Mouse (Mus musculus) limb, embryonic 12.5 days (tissue): ENCODE measurements around the gene Rtcb. TPM values are rescaled to one million over a fixed set of nuclear protein-coding genes. Genes with fewer than 3 reads are reported as not detected.

ENCODE experiments used
- ATAC-seq: fragments of 200-750 bp; cut with Nextera tagmentation; 2 replicates; pipeline ENCODE4 v1.8.0; 2017; ENCODE audit warnings: low read depth, moderate TSS enrichment; ENCODE audit not compliant: insufficient number of reproducible peaks, insufficient read depth, low FRiP score, low TSS enrichment
- H3K27ac ChIP-seq: fragments of 300-500 bp; sonication (generic); 2 replicates; pipeline ENCODE4 v1.5.1; 2016; ENCODE audit warnings: mild to moderate bottlenecking, moderate library complexity
- H3K27me3 ChIP-seq: fragments of 300-500 bp; sonication (generic); 2 replicates; pipeline ENCODE4 v1.6.1; 2016; ENCODE audit warnings: mild to moderate bottlenecking, moderate library complexity
- H3K36me3 ChIP-seq: fragments of 300-500 bp; sonication (generic); 2 replicates; pipeline ENCODE4 v1.6.1; 2016; ENCODE audit warnings: mild to moderate bottlenecking, moderate library complexity
- H3K4me1 ChIP-seq: fragments of 300-500 bp; sonication (generic); replicated peaks from 2 replicates; pipeline ENCODE4 v1.6.1; 2016
- H3K4me2 ChIP-seq: fragments of 300-500 bp; sonication (generic); 2 replicates; pipeline ENCODE4 v1.6.1; 2016; ENCODE audit warnings: mild to moderate bottlenecking, moderate library complexity
- H3K4me3 ChIP-seq: fragments of 300-500 bp; sonication (generic); replicated peaks from 2 replicates; pipeline ENCODE4 v1.5.1; 2016; ENCODE audit warnings: mild to moderate bottlenecking
- H3K9ac ChIP-seq: fragments of 300-500 bp; sonication (generic); replicated peaks from 2 replicates; pipeline ENCODE4 v1.6.1; 2016; ENCODE audit warnings: mild to moderate bottlenecking, moderate library complexity
- H3K9me3 ChIP-seq: fragments of 300-500 bp; sonication (generic); 2 replicates; pipeline ENCODE4 v1.6.1; 2016; ENCODE audit warnings: mild to moderate bottlenecking, moderate library complexity
- WGBS: fragments of 180-500 bp; shearing (Covaris S2); methylation state at CpG from one replicate; pipeline ENCODE4 v1.1.7; 2016; 5-methylcytosine and 5-hydroxymethylcytosine counted together
- polyA plus RNA-seq: library from polyadenylated mRNA; unstranded; fragments of >200 nt; fragmentation: Nextera tagmentation; extraction: Ambion mirVana; gene quantifications from 2 replicates; pipeline ENCODE4 v1.2.1, GENCODE M21; 2016

Gene Rtcb
- polyA plus RNA-seq: 210 and 217 TPM in 2 replicates

- ATAC-seq: peak; percentile 85
- Histone ChIP-seq H3K4me2 (peak within 1 kb of the TSS; percentile 66), H3K27ac (peak within 1 kb of the TSS; percentile 76), H3K9ac (peak within 1 kb of the TSS; percentile 95), H3K27me3 (peaks cover 5% of the 10 kb centered on the region; the same call in 1 of the 2 replicates), H3K4me3 (peak within 1 kb of the TSS; percentile 95), H3K36me3 (peaks cover 29% of the 10 kb centered on the region), H3K4me1 (no peaks in the 10 kb centered on the region; the same call in 1 of the 2 replicates), H3K9me3 (no peaks in the 10 kb centered on the region)
- WGBS: under 1% methylated on average over 38 of the region's 38 CpGs
Observed at GRCm38 (mm10) chr10:85957464-85957950, at the start of gene Rtcb. Gene Rtcb (minus strand): TSS chr10:85957823.

GRCm38 (mm10) chr10:86006455-86006854, 48.8 kb upstream of the Rtcb start:
- WGBS: 87% methylated on average over 5 of the region's 5 CpGs
- Histone ChIP-seq H3K27me3 (no peaks in the 10 kb centered on the region), H3K9ac (no peak overlapping the region), H3K9me3 (no peaks in the 10 kb centered on the region), H3K4me1 (no peaks in the 10 kb centered on the region), H3K4me2 (no peak overlapping the region), H3K27ac (no peak overlapping the region), H3K4me3 (no peak overlapping the region), H3K36me3 (no peaks in the 10 kb centered on the region)
- no peak for ATAC-seq

GRCm38 (mm10) chr10:86000447-86000846, 42.8 kb upstream of the Rtcb start:
- H3K4me3 ChIP-seq: no peak overlapping the region
- H3K4me1 ChIP-seq: no peaks in the 10 kb centered on the region
- H3K4me2 ChIP-seq: no peak overlapping the region
- 0 out of 2 replicates have a peak, but pooled peaks cover 5% of the 10 kb centered on the region for H3K9me3 ChIP-seq
- no peak overlapping the region for H3K9ac ChIP-seq
- H3K27me3 ChIP-seq: no peaks in the 10 kb centered on the region
- H3K36me3 ChIP-seq: no peaks in the 10 kb centered on the region
- no peak for ATAC-seq
- no peak overlapping the region for H3K27ac ChIP-seq
- WGBS: 93% methylated on average over 4 of the region's 4 CpGs

- ATAC-seq: no peak
- H3K9ac ChIP-seq: no peak overlapping the region
- no peak overlapping the region for H3K4me3 ChIP-seq
- no peaks in the 10 kb centered on the region for H3K27me3 ChIP-seq
- H3K27ac ChIP-seq: no peak overlapping the region
- 75% methylated on average over 5 of the region's 5 CpGs for WGBS
- no peaks in the 10 kb centered on the region; the same call in 1 of the 2 replicates for H3K4me1 ChIP-seq
- no peaks in the 10 kb centered on the region for H3K36me3 ChIP-seq
- H3K4me2 ChIP-seq: no peak overlapping the region
- H3K9me3 ChIP-seq: 0 out of 2 replicates have a peak, but pooled peaks cover 5% of the 10 kb centered on the region
Observed at GRCm38 (mm10) chr10:85994543-85995104, 37.0 kb upstream of the Rtcb start.

- no peaks in the 10 kb centered on the region; the same call in 1 of the 2 replicates for H3K4me1 ChIP-seq
- no peak for ATAC-seq
- 0 out of 2 replicates have a peak, but pooled peaks cover 5% of the 10 kb centered on the region for H3K9me3 ChIP-seq
- H3K27ac ChIP-seq: no peak overlapping the region
- no peaks in the 10 kb centered on the region for H3K36me3 ChIP-seq
- no peak overlapping the region for H3K4me2 ChIP-seq
- H3K9ac ChIP-seq: no peak overlapping the region
- WGBS: 83% methylated on average over 9 of the region's 9 CpGs
- no peaks in the 10 kb centered on the region for H3K27me3 ChIP-seq
- no peak overlapping the region for H3K4me3 ChIP-seq
Observed at GRCm38 (mm10) chr10:85993836-85994235, 36.2 kb upstream of the Rtcb start.

- Histone ChIP-seq H3K27me3 (no peaks in the 10 kb centered on the region), H3K4me2 (no peak overlapping the region), H3K27ac (no peak overlapping the region), H3K9me3 (no peaks in the 10 kb centered on the region), H3K36me3 (no peaks in the 10 kb centered on the region), H3K4me3 (no peak overlapping the region), H3K9ac (no peak overlapping the region), H3K4me1 (no peaks in the 10 kb centered on the region; the same call in 1 of the 2 replicates)
- ATAC-seq: no peak
- 90% methylated on average over 4 of the region's 4 CpGs for WGBS
Observed at GRCm38 (mm10) chr10:85992412-85992811, 34.8 kb upstream of the Rtcb start.

- WGBS: 77% methylated on average over 6 of the region's 6 CpGs
- Histone ChIP-seq H3K4me1 (no peaks in the 10 kb centered on the region; the same call in 1 of the 2 replicates), H3K9me3 (no peaks in the 10 kb centered on the region), H3K27ac (no peak overlapping the region), H3K4me3 (no peak overlapping the region), H3K4me2 (no peak overlapping the region), H3K9ac (no peak overlapping the region), H3K27me3 (no peaks in the 10 kb centered on the region), H3K36me3 (no peaks in the 10 kb centered on the region)
- ATAC-seq: no peak
Observed at GRCm38 (mm10) chr10:85989412-85990115, 31.9 kb upstream of the Rtcb start.

GRCm38 (mm10) chr10:85972915-85973314, 15.3 kb upstream of the Rtcb start:
- Histone ChIP-seq H3K4me3 (no peak overlapping the region), H3K4me1 (no peaks in the 10 kb centered on the region), H3K27me3 (0 out of 2 replicates have a peak, but pooled peaks cover under 1% of the 10 kb centered on the region), H3K9ac (no peak overlapping the region), H3K27ac (no peak overlapping the region), H3K4me2 (no peak overlapping the region), H3K36me3 (no peaks in the 10 kb centered on the region), H3K9me3 (peaks cover 4% of the 10 kb centered on the region; the same call in 1 of the 2 replicates)
- 89% methylated on average over 4 of the region's 4 CpGs for WGBS
- ATAC-seq: no peak

- Histone ChIP-seq H3K9ac (no peak overlapping the region), H3K27me3 (peaks cover 4% of the 10 kb centered on the region; the same call in 1 of the 2 replicates), H3K27ac (no peak overlapping the region), H3K4me2 (no peak overlapping the region), H3K4me1 (no peaks in the 10 kb centered on the region), H3K9me3 (peaks cover 4% of the 10 kb centered on the region; the same call in 1 of the 2 replicates), H3K4me3 (no peak overlapping the region), H3K36me3 (no peaks in the 10 kb centered on the region)
- WGBS: 84% methylated on average over 9 of the region's 9 CpGs
- no peak for ATAC-seq
Observed at GRCm38 (mm10) chr10:85971826-85972225, 14.2 kb upstream of the Rtcb start.

- Histone ChIP-seq H3K4me2 (no peak overlapping the region), H3K27ac (no peak overlapping the region), H3K4me1 (no peaks in the 10 kb centered on the region), H3K4me3 (no peak overlapping the region), H3K27me3 (peaks cover 4% of the 10 kb centered on the region), H3K9me3 (peaks cover 4% of the 10 kb centered on the region; the same call in 1 of the 2 replicates), H3K9ac (no peak overlapping the region), H3K36me3 (no peaks in the 10 kb centered on the region)
- WGBS: 38% methylated on average over 8 of the region's 8 CpGs
- ATAC-seq: no peak
Observed at GRCm38 (mm10) chr10:85969894-85970620, 12.4 kb upstream of the Rtcb start.

- H3K4me1 ChIP-seq: no peaks in the 10 kb centered on the region
- WGBS: 57% methylated on average over 2 of the region's 2 CpGs
- H3K9me3 ChIP-seq: no peaks in the 10 kb centered on the region
- H3K27ac ChIP-seq: no peak overlapping the region
- H3K36me3 ChIP-seq: no peaks in the 10 kb centered on the region
- H3K4me2 ChIP-seq: no peak overlapping the region
- no peak overlapping the region for H3K9ac ChIP-seq
- H3K27me3 ChIP-seq: peaks cover 4% of the 10 kb centered on the region
- ATAC-seq: no peak
- H3K4me3 ChIP-seq: no peak overlapping the region
Observed at GRCm38 (mm10) chr10:85968731-85969130, 11.1 kb upstream of the Rtcb start.
